Mouse (Mus musculus) thymus, adult 2 months (tissue): Measurements from ENCODE around the gene Dppa2.

ENCODE experiments used
- CTCF ChIP-seq: fragments of 200-500 bp; IDR thresholded peaks from 2 replicates; pipeline ENCODE4 v1.5.1; 2012; ENCODE audit warnings: mild to moderate bottlenecking, control low read depth, low read length, moderate library complexity, borderline replicate concordance; ENCODE audit not compliant: control insufficient read depth, poor library complexity, insufficient read depth; ENCODE audit errors: extremely low read depth
- POLR2A ChIP-seq: fragments of 200-500 bp; IDR thresholded peaks from 2 replicates; pipeline ENCODE4 v1.6.1; 2012; ENCODE audit warnings: mild to moderate bottlenecking, low read length, control low read depth, moderate library complexity; ENCODE audit not compliant: control insufficient read depth, poor library complexity, insufficient read depth; ENCODE audit errors: extremely low read depth

DNA sequence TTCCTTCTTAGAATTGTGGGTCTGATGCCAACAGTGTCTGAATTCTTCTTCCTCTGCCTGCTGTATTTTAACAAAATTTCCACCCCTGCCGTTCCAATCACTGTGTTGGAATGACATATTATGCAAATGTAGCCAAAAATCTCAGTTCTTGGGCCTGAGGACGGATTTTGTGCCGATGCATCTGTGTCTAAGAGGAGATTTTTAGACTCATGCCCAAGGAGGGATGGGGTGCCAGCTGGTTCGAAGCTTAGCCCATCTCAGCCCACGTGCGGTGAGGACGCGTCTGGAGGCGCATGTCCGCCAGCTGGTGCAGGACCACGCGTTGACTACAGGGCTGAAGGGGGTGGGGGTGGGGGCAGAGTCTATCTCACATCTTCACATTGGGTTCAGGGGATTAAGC, 57.2 kb downstream of the Dppa2 start:
- TF ChIP-seq POLR2A (no peak), CTCF (no peak)
